Mouse (Mus musculus) thymus, postnatal 10 days (tissue): ENCODE data around the gene Fbxo8.

Source experiments
- DNase-seq, 2 experiments: peaks; one replicate each; pipeline ENCODE4 v3.0.0; 2021; ENCODE audit warnings: low spot score in 2 of 2

The Fbxo8 gene

GRCm38 (mm10) chr8:56550558-56551360, at the start of gene Fbxo8, which contains the start of gene Cep44:
TSS of gene Fbxo8 (plus strand) at chr8:56551090.
TSS of gene Cep44 (minus strand) at chr8:56551047.
- peak; percentile 72 to 79 for DNase-seq

- DNase-seq, result no peak
These were observed 49.0 kb upstream of the Fbxo8 start for GRCm38 (mm10) chr8:56501911-56502310.

- DNase-seq, result no peak
These were observed 42.5 kb upstream of the Fbxo8 start for GRCm38 (mm10) chr8:56508318-56508951.

- DNase-seq, result no peak
These were observed 41.9 kb upstream of the Fbxo8 start for GRCm38 (mm10) chr8:56508952-56509479.

- DNase-seq, result no peak
These were observed 32.0 kb upstream of the Fbxo8 start for GRCm38 (mm10) chr8:56518848-56519247.

- DNase-seq, result no peak
These were observed 30.6 kb upstream of the Fbxo8 start for GRCm38 (mm10) chr8:56520249-56520648.

GRCm38 (mm10) chr8:56521051-56521450, 29.8 kb upstream of the Fbxo8 start:
- DNase-seq, result no peak

- no peak for DNase-seq
These were observed 22.0 kb upstream of the Fbxo8 start for GRCm38 (mm10) chr8:56528869-56529268.

GRCm38 (mm10) chr8:56530359-56530758, 20.5 kb upstream of the Fbxo8 start:
- peak in 1 of 2 experiments; percentile 63 for DNase-seq

GRCm38 (mm10) chr8:56540706-56541105, 10.2 kb upstream of the Fbxo8 start:
- DNase-seq, result no peak

- no peak for DNase-seq
These were observed 3.0 kb upstream of the Fbxo8 start for GRCm38 (mm10) chr8:56547866-56548265.

- peak; percentile 77 to 83 for DNase-seq
These were observed 517 bp downstream of the Fbxo8 start for GRCm38 (mm10) chr8:56551361-56551852.

- peak in 1 of 2 experiments; percentile 14 for DNase-seq
These were observed 1.2 kb downstream of the Fbxo8 start for GRCm38 (mm10) chr8:56552045-56552444.

- no peak for DNase-seq
These were observed 1.7 kb downstream of the Fbxo8 start for GRCm38 (mm10) chr8:56552551-56553103.

GRCm38 (mm10) chr8:56564399-56565047, 13.6 kb downstream of the Fbxo8 start:
- DNase-seq, result no peak

- DNase-seq, result no peak
These were observed 16.0 kb downstream of the Fbxo8 start for GRCm38 (mm10) chr8:56566856-56567255.

GRCm38 (mm10) chr8:56580918-56581317, 30.0 kb downstream of the Fbxo8 start:
- DNase-seq, result peak in 1 of 2 experiments; percentile 38

GRCm38 (mm10) chr8:56582841-56583240, 32.0 kb downstream of the Fbxo8 start:
- DNase-seq, result peak in 1 of 2 experiments; percentile 22

- DNase-seq, result no peak
These were observed 38.1 kb downstream of the Fbxo8 start for GRCm38 (mm10) chr8:56589004-56589403.

GRCm38 (mm10) chr8:56591084-56591483, 40.2 kb downstream of the Fbxo8 start:
- DNase-seq, result no peak

GRCm38 (mm10) chr8:56591502-56591901, 40.6 kb downstream of the Fbxo8 start:
- DNase-seq, result no peak

- no peak for DNase-seq
These were observed 55.6 kb downstream of the Fbxo8 start for GRCm38 (mm10) chr8:56606481-56606880.
